Mouse (Mus musculus) G1E (cell line): Measurements from ENCODE around the gene Abca17. TPM values are rescaled to one million over a fixed set of nuclear protein-coding genes. Genes with fewer than 3 reads are reported as not detected.

Source experiments
- ATAC-seq: 2 replicates; pipeline ENCODE4 v1.8.0; 2016; ENCODE audit warnings: mild to moderate bottlenecking; ENCODE audit not compliant: insufficient number of reproducible peaks, poor library complexity, low FRiP score, severe bottlenecking; ENCODE audit errors: extremely low read depth
- DNase-seq: peaks from one replicate; pipeline ENCODE4 v3.0.0; 2012; ENCODE audit warnings: low spot score
- H3K27me3 ChIP-seq: 2 replicates; pipeline ENCODE4 v1.6.1; 2012; ENCODE audit warnings: mild to moderate bottlenecking, low read length, inconsistent platforms; ENCODE audit not compliant: insufficient read depth
- H3K36me3 ChIP-seq: replicated peaks from 2 replicates; pipeline ENCODE3; 2012; ENCODE audit warnings: mild to moderate bottlenecking, inconsistent platforms
- H3K4me1 ChIP-seq: 2 replicates; pipeline ENCODE4 v1.6.1; 2012; ENCODE audit warnings: low read depth, low read length, inconsistent platforms, mixed read lengths; ENCODE audit not compliant: insufficient read depth
- H3K4me3 ChIP-seq: 2 replicates; pipeline ENCODE4 v1.5.1; 2012; ENCODE audit warnings: low read depth, mild to moderate bottlenecking, inconsistent platforms, low read length, moderate library complexity, mixed read lengths
- H3K9me3 ChIP-seq: replicated peaks from 2 replicates; pipeline ENCODE4 v1.6.1; 2012; ENCODE audit warnings: inconsistent platforms
- CTCF ChIP-seq: IDR thresholded peaks from 2 replicates; pipeline ENCODE4 v1.5.1; 2012; ENCODE audit warnings: low read depth, low read length, inconsistent platforms, mixed read lengths
- GATA1 ChIP-seq: IDR thresholded peaks from 2 replicates; pipeline ENCODE4 v1.6.1; 2012; ENCODE audit warnings: borderline replicate concordance, low read length, inconsistent platforms, mixed read lengths
- GATA2 ChIP-seq: IDR thresholded peaks from 2 replicates; pipeline ENCODE4 v1.6.1; 2012; ENCODE audit warnings: low read depth, low read length, inconsistent platforms, borderline replicate concordance
- POLR2AphosphoS5 ChIP-seq: IDR thresholded peaks from 2 replicates; pipeline ENCODE4 v1.6.1; 2012; ENCODE audit warnings: low read depth, low read length, inconsistent platforms; ENCODE audit not compliant: insufficient replicate concordance
- TAL1 ChIP-seq: conservative IDR thresholded peaks from 2 replicates; pipeline ENCODE4 v1.6.1; 2012; ENCODE audit warnings: low read depth, low read length, inconsistent platforms, mixed read lengths
- polyA plus RNA-seq: library from polyadenylated mRNA; stranded (reverse); fragments of >175 nt; gene quantifications from 2 replicates; pipeline ENCODE4 v1.2.3, GENCODE M21; 2012
- total RNA-seq, 2 experiments: library from RNA; stranded (forward) in 1 of 2; stranded (reverse) in 1 of 2; fragments of 200-1000 nt in 1 of 2; fragments of >200 nt in 1 of 2; fragmentation: Nextera tagmentation in 1 of 2; gene quantifications; 2 replicates each; pipeline ENCODE4 v1.2.3; 2014 to 2017

Gene Abca17
- total and polyA plus RNA-seq, 3 experiments: under 0.01 TPM; not detected in 2

- peaks cover 9% of the 10 kb centered on the region for H3K27me3 ChIP-seq
- TF ChIP-seq GATA2: no peak
- no peak for TF ChIP-seq GATA1
- peak; percentile 89 for TF ChIP-seq CTCF
- no peaks in the 10 kb centered on the region for H3K9me3 ChIP-seq
- H3K36me3 ChIP-seq: peaks cover 15% of the 10 kb centered on the region
- peak within 1 kb of the TSS; percentile 84 for H3K4me3 ChIP-seq
- H3K4me1 ChIP-seq: peaks cover 58% of the 10 kb centered on the region
- ATAC-seq (peak; percentile 77), DNase-seq (peak; percentile 88)
Measured at GRCm38 (mm10) chr17:24351760-24352357, 991 bp upstream of the Abca17 start, which contains the start of gene Abca3. TSS of gene Abca3 (plus strand) at chr17:24351950.

- no peak for TF ChIP-seq GATA2
- TF ChIP-seq POLR2AphosphoS5: no peak
- TF ChIP-seq CTCF: no peak
- TF ChIP-seq TAL1: no peak
- H3K4me3 ChIP-seq: no peak overlapping the region
- no peak for DNase-seq
- no peaks in the 10 kb centered on the region for H3K9me3 ChIP-seq
- H3K4me1 ChIP-seq: peaks cover 35% of the 10 kb centered on the region
- peaks cover 9% of the 10 kb centered on the region for H3K27me3 ChIP-seq
- ATAC-seq: no peak
- H3K36me3 ChIP-seq: peaks cover 4% of the 10 kb centered on the region
Measured at GRCm38 (mm10) chr17:24349176-24349575, 1.7 kb downstream of the Abca17 start.

- ATAC-seq (no peak), DNase-seq (no peak)
- Histone ChIP-seq H3K4me3 (no peak overlapping the region), H3K36me3 (no peaks in the 10 kb centered on the region), H3K27me3 (peaks cover 9% of the 10 kb centered on the region), H3K4me1 (peaks cover 15% of the 10 kb centered on the region), H3K9me3 (no peaks in the 10 kb centered on the region)
- TF ChIP-seq TAL1 (no peak), GATA2 (no peak), CTCF (no peak), POLR2AphosphoS5 (no peak), GATA1 (no peak)
Measured at GRCm38 (mm10) chr17:24346831-24347230, 4.0 kb downstream of the Abca17 start.

- Histone ChIP-seq H3K36me3 (no peaks in the 10 kb centered on the region), H3K4me3 (no peak overlapping the region), H3K4me1 (peaks cover 4% of the 10 kb centered on the region; the same call in 1 of the 2 replicates), H3K27me3 (peaks cover 11% of the 10 kb centered on the region), H3K9me3 (no peaks in the 10 kb centered on the region)
- DNase-seq (no peak), ATAC-seq (no peak)
- TF ChIP-seq GATA1 (no peak), TAL1 (no peak), CTCF (no peak), GATA2 (no peak)
Measured at GRCm38 (mm10) chr17:24344672-24345071, 6.2 kb downstream of the Abca17 start.

- Histone ChIP-seq H3K9me3 (no peaks in the 10 kb centered on the region), H3K36me3 (no peaks in the 10 kb centered on the region), H3K4me3 (no peak overlapping the region), H3K27me3 (peaks cover 30% of the 10 kb centered on the region), H3K4me1 (no peaks in the 10 kb centered on the region)
- no peak for TF ChIP-seq POLR2AphosphoS5
- no peak for TF ChIP-seq GATA1
- TF ChIP-seq CTCF: no peak
- no peak for TF ChIP-seq GATA2
- no peak for TF ChIP-seq TAL1
- DNase-seq (no peak), ATAC-seq (no peak)
Measured at GRCm38 (mm10) chr17:24327656-24328055, 23.2 kb downstream of the Abca17 start.

GRCm38 (mm10) chr17:24325051-24325450, 25.8 kb downstream of the Abca17 start:
- ATAC-seq (no peak), DNase-seq (no peak)
- Histone ChIP-seq H3K36me3 (no peaks in the 10 kb centered on the region), H3K9me3 (no peaks in the 10 kb centered on the region), H3K4me3 (no peak overlapping the region), H3K27me3 (peaks cover 26% of the 10 kb centered on the region), H3K4me1 (no peaks in the 10 kb centered on the region)
- TF ChIP-seq GATA1: no peak
- no peak for TF ChIP-seq GATA2
- TF ChIP-seq POLR2AphosphoS5: no peak
- TF ChIP-seq TAL1: no peak
- no peak for TF ChIP-seq CTCF

- no peak overlapping the region for H3K4me3 ChIP-seq
- ATAC-seq (no peak), DNase-seq (no peak)
- H3K36me3 ChIP-seq: no peaks in the 10 kb centered on the region
- H3K9me3 ChIP-seq: no peaks in the 10 kb centered on the region
- peaks cover 16% of the 10 kb centered on the region; the same call in 1 of the 2 replicates for H3K27me3 ChIP-seq
- no peaks in the 10 kb centered on the region for H3K4me1 ChIP-seq
- TF ChIP-seq GATA1: no peak
- TF ChIP-seq CTCF: no peak
- no peak for TF ChIP-seq POLR2AphosphoS5
- no peak for TF ChIP-seq TAL1
- TF ChIP-seq GATA2: no peak
Measured at GRCm38 (mm10) chr17:24320826-24321225, 30.0 kb downstream of the Abca17 start.
